Mouse (Mus musculus): ENCODE data around the gene Dnajb3. TPM values are rescaled to one million over a fixed set of nuclear protein-coding genes. Genes with fewer than 3 reads are reported as not detected.
"Not testable (repeated sequence)": the region's sequence is repeated elsewhere in the genome, so short reads cannot be mapped to it uniquely, and the experiment has no call there.

The Dnajb3 gene
- polyA plus RNA-seq, 1 experiment from 2014 or later: 8.5 TPM

GRCm38 (mm10) chr1:88229986-88230385 lies 24.4 kb upstream of the Dnajb3 start:
- no peaks in the 10 kb centered on the region for H3K4me1 ChIP-seq
- no peaks in the 10 kb centered on the region for H3K27me3 ChIP-seq (ENCODE audit: poor library complexity, severe bottlenecking)
- H3K4me3 ChIP-seq: no peak overlapping the region
- H3K9me3 ChIP-seq: peaks cover 98% of the 10 kb centered on the region
- no peak for DNase-seq (ENCODE audit: extremely low spot score, low spot score)
- H3K27ac ChIP-seq: no peak overlapping the region
- 87% methylated on average over 5 of the region's 5 CpGs for WGBS
- H3K36me3 ChIP-seq (replicated peaks): no peaks in the 10 kb centered on the region

GRCm38 (mm10) chr1:88229566-88229965 lies 24.0 kb upstream of the Dnajb3 start:
- no peak for DNase-seq (ENCODE audit: extremely low spot score, low spot score)
- peaks cover 94% of the 10 kb centered on the region for H3K9me3 ChIP-seq
- H3K27ac ChIP-seq: no peak overlapping the region
- WGBS: 85% methylated on average over 3 of the region's 3 CpGs
- no peak overlapping the region for H3K4me3 ChIP-seq
- no peaks in the 10 kb centered on the region for H3K36me3 ChIP-seq (replicated peaks)
- no peaks in the 10 kb centered on the region for H3K27me3 ChIP-seq (ENCODE audit: poor library complexity, severe bottlenecking)
- H3K4me1 ChIP-seq: no peaks in the 10 kb centered on the region

- DNase-seq (ENCODE audit: extremely low spot score, low spot score): no peak
- Histone ChIP-seq H3K27ac (no peak overlapping the region), H3K4me3 (no peak overlapping the region), H3K36me3 (replicated peaks) (no peaks in the 10 kb centered on the region), H3K27me3 (ENCODE audit: poor library complexity, severe bottlenecking) (no peaks in the 10 kb centered on the region), H3K4me1 (no peaks in the 10 kb centered on the region), H3K9me3 (peaks cover 79% of the 10 kb centered on the region)
- WGBS: 71% methylated on average over 7 of the region's 7 CpGs
Measured at GRCm38 (mm10) chr1:88228121-88228520, 22.5 kb upstream of the Dnajb3 start.

- no peak overlapping the region for H3K4me3 ChIP-seq
- H3K27me3 ChIP-seq (ENCODE audit: poor library complexity, severe bottlenecking): no peaks in the 10 kb centered on the region
- no peaks in the 10 kb centered on the region for H3K4me1 ChIP-seq
- DNase-seq (ENCODE audit: extremely low spot score, low spot score): peak; percentile 14
- WGBS: 67% methylated on average over 2 of the region's 2 CpGs
- H3K27ac ChIP-seq: no peak overlapping the region
- no peaks in the 10 kb centered on the region for H3K36me3 ChIP-seq (replicated peaks)
- peaks cover 73% of the 10 kb centered on the region for H3K9me3 ChIP-seq
Measured at GRCm38 (mm10) chr1:88227482-88227881, 21.9 kb upstream of the Dnajb3 start.

GRCm38 (mm10) chr1:88226670-88227379 lies 21.2 kb upstream of the Dnajb3 start, which contains the start of gene Mroh2a:
Gene Mroh2a (plus strand): TSS chr1:88226986.
- Histone ChIP-seq H3K27ac (no peak within 1 kb of the TSS), H3K4me3 (no peak within 1 kb of the TSS), H3K9me3 (peaks cover 66% of the 10 kb centered on the region), H3K27me3 (ENCODE audit: poor library complexity, severe bottlenecking) (no peaks in the 10 kb centered on the region), H3K36me3 (replicated peaks) (no peaks in the 10 kb centered on the region), H3K4me1 (no peaks in the 10 kb centered on the region)
- peak; percentile 17 for DNase-seq (ENCODE audit: extremely low spot score, low spot score)
- 58% methylated on average over 5 of the region's 5 CpGs for WGBS

- no peaks in the 10 kb centered on the region for H3K27me3 ChIP-seq (ENCODE audit: poor library complexity, severe bottlenecking)
- H3K4me3 ChIP-seq: no peak overlapping the region
- H3K9me3 ChIP-seq: peaks cover 56% of the 10 kb centered on the region
- no peak overlapping the region for H3K27ac ChIP-seq
- H3K36me3 ChIP-seq (replicated peaks): no peaks in the 10 kb centered on the region
- H3K4me1 ChIP-seq: no peaks in the 10 kb centered on the region
- DNase-seq (ENCODE audit: extremely low spot score, low spot score): peak; percentile 14
Measured at GRCm38 (mm10) chr1:88225741-88226140, 20.2 kb upstream of the Dnajb3 start.

- not testable (repeated sequence) for H3K27me3 ChIP-seq (ENCODE audit: poor library complexity, severe bottlenecking); H3K4me3 ChIP-seq; H3K27ac ChIP-seq; DNase-seq (ENCODE audit: extremely low spot score, low spot score); H3K4me1 ChIP-seq; H3K36me3 ChIP-seq (replicated peaks)
- peaks cover 51% of the 10 kb centered on the region for H3K9me3 ChIP-seq
- WGBS: 43% methylated on average over 2 of the region's 2 CpGs
Measured at GRCm38 (mm10) chr1:88225301-88225700, 19.7 kb upstream of the Dnajb3 start.

GRCm38 (mm10) chr1:88224029-88224776 lies 18.6 kb upstream of the Dnajb3 start:
- peak; percentile 27 for DNase-seq (ENCODE audit: extremely low spot score, low spot score)

GRCm38 (mm10) chr1:88223591-88223990 lies 18.0 kb upstream of the Dnajb3 start:
- H3K36me3 ChIP-seq (replicated peaks): no peaks in the 10 kb centered on the region
- H3K27ac ChIP-seq: no peak overlapping the region
- 61% methylated on average over 1 of the region's 1 CpGs for WGBS
- H3K27me3 ChIP-seq (ENCODE audit: poor library complexity, severe bottlenecking): no peaks in the 10 kb centered on the region
- DNase-seq (ENCODE audit: extremely low spot score, low spot score): peak; percentile 28
- peaks cover 34% of the 10 kb centered on the region for H3K9me3 ChIP-seq
- H3K4me1 ChIP-seq: no peaks in the 10 kb centered on the region
- no peak overlapping the region for H3K4me3 ChIP-seq

More at GRCm38 (mm10) chr1:88224029-88224776, 18.6 kb upstream of the Dnajb3 start:
- Histone ChIP-seq H3K36me3 (replicated peaks) (no peaks in the 10 kb centered on the region), H3K27ac (no peak overlapping the region), H3K9me3 (peaks cover 40% of the 10 kb centered on the region), H3K27me3 (ENCODE audit: poor library complexity, severe bottlenecking) (no peaks in the 10 kb centered on the region), H3K4me1 (no peaks in the 10 kb centered on the region), H3K4me3 (no peak overlapping the region)
- 74% methylated on average over 2 of the region's 2 CpGs for WGBS

GRCm38 (mm10) chr1:88223011-88223515 lies 17.5 kb upstream of the Dnajb3 start:
- H3K27me3 ChIP-seq (ENCODE audit: poor library complexity, severe bottlenecking); H3K27ac ChIP-seq; H3K36me3 ChIP-seq (replicated peaks); H3K4me1 ChIP-seq; H3K4me3 ChIP-seq: not testable (repeated sequence)
- DNase-seq (ENCODE audit: extremely low spot score, low spot score): peak; percentile 20
- peaks cover 29% of the 10 kb centered on the region for H3K9me3 ChIP-seq

- peaks cover 20% of the 10 kb centered on the region for H3K9me3 ChIP-seq
- DNase-seq (ENCODE audit: extremely low spot score, low spot score): no peak
Measured at GRCm38 (mm10) chr1:88222216-88222615, 16.6 kb upstream of the Dnajb3 start.

GRCm38 (mm10) chr1:88220336-88220735 lies 14.8 kb upstream of the Dnajb3 start:
- Histone ChIP-seq H3K9me3 (peaks cover 10% of the 10 kb centered on the region), H3K36me3 (replicated peaks) (no peaks in the 10 kb centered on the region), H3K4me3 (no peak overlapping the region), H3K4me1 (no peaks in the 10 kb centered on the region), H3K27ac (no peak overlapping the region), H3K27me3 (ENCODE audit: poor library complexity, severe bottlenecking) (no peaks in the 10 kb centered on the region)
- peak; percentile 18 for DNase-seq (ENCODE audit: extremely low spot score, low spot score)

More at GRCm38 (mm10) chr1:88222216-88222615, 16.6 kb upstream of the Dnajb3 start:
- no peak overlapping the region for H3K27ac ChIP-seq
- H3K4me3 ChIP-seq: no peak overlapping the region
- H3K27me3 ChIP-seq (ENCODE audit: poor library complexity, severe bottlenecking): no peaks in the 10 kb centered on the region
- H3K36me3 ChIP-seq (replicated peaks): no peaks in the 10 kb centered on the region
- H3K4me1 ChIP-seq: no peaks in the 10 kb centered on the region
- 62% methylated on average over 2 of the region's 2 CpGs for whole genome bisulfite sequencing

GRCm38 (mm10) chr1:88219054-88219453 lies 13.5 kb upstream of the Dnajb3 start:
- Histone ChIP-seq H3K9me3 (peaks cover 22% of the 10 kb centered on the region), H3K4me3 (no peak overlapping the region), H3K27ac (no peak overlapping the region), H3K4me1 (no peaks in the 10 kb centered on the region), H3K36me3 (replicated peaks) (no peaks in the 10 kb centered on the region), H3K27me3 (ENCODE audit: poor library complexity, severe bottlenecking) (no peaks in the 10 kb centered on the region)
- 16% methylated on average over 1 of the region's 1 CpGs for WGBS
- DNase-seq (ENCODE audit: extremely low spot score, low spot score): peak; percentile 22
